Mouse (Mus musculus) ES-Bruce4 (cell line): ENCODE data around the gene Mterf4. TPM values are rescaled to one million over a fixed set of nuclear protein-coding genes. Genes with fewer than 3 reads are reported as not detected.
A peak's percentile ranks its signal among the peaks of the same experiment; 100 is the strongest.
"Not testable (repeated sequence)": the region's sequence is repeated elsewhere in the genome, so short reads cannot be mapped to it uniquely, and the experiment has no call there.

ENCODE experiments used
- H3K27ac ChIP-seq: 2 replicates; pipeline ENCODE4 v1.5.1; 2012; ENCODE audit warnings: low read length, inconsistent platforms; ENCODE audit not compliant: insufficient read depth
- H3K27me3 ChIP-seq: 2 replicates; pipeline ENCODE4 v1.6.1; 2012; ENCODE audit warnings: mild to moderate bottlenecking, low read length, inconsistent platforms; ENCODE audit not compliant: control insufficient read depth, poor library complexity, insufficient read depth, severe bottlenecking
- H3K36me3 ChIP-seq: 2 replicates; pipeline ENCODE4 v1.6.1; 2012; ENCODE audit warnings: inconsistent platforms, mild to moderate bottlenecking, low read length, moderate library complexity; ENCODE audit not compliant: control insufficient read depth, poor library complexity, insufficient read depth, severe bottlenecking
- H3K4me1 ChIP-seq: one replicate; pipeline ENCODE4 v1.8.1; 2011; ENCODE audit warnings: low read length; ENCODE audit not compliant: control insufficient read depth, insufficient read depth
- H3K4me3 ChIP-seq: 2 replicates; pipeline ENCODE4 v1.5.1; 2011; ENCODE audit warnings: low read depth, mild to moderate bottlenecking, low read length
- H3K9ac ChIP-seq: 2 replicates; pipeline ENCODE4 v1.6.1; 2012; ENCODE audit warnings: low read depth, mild to moderate bottlenecking, inconsistent platforms; ENCODE audit not compliant: poor library complexity, severe bottlenecking
- H3K9me3 ChIP-seq: replicated peaks from 2 replicates; pipeline ENCODE4 v1.6.1; 2012; ENCODE audit warnings: mild to moderate bottlenecking, low read length, inconsistent platforms; ENCODE audit not compliant: control insufficient read depth, poor library complexity, insufficient read depth, severe bottlenecking
- CTCF ChIP-seq: IDR thresholded peaks from one replicate; pipeline ENCODE4 v1.8.1; 2011; ENCODE audit warnings: low read depth, low read length
- EP300 ChIP-seq: IDR thresholded peaks from 2 replicates; pipeline ENCODE4 v1.6.1; 2011; ENCODE audit warnings: low read depth, low read length; ENCODE audit not compliant: insufficient read depth
- POLR2A ChIP-seq: IDR thresholded peaks from one replicate; pipeline ENCODE4 v1.8.1; 2011; ENCODE audit warnings: low read length; ENCODE audit not compliant: insufficient read depth
- polyA plus RNA-seq: library from polyadenylated mRNA; stranded (reverse); fragments of >200 nt; gene quantifications from 2 replicates; pipeline ENCODE4 v1.2.4, GENCODE M21; 2011; ENCODE audit warnings: low read depth; ENCODE audit not compliant: missing spikeins, insufficient read depth, insufficient read length

The Mterf4 gene
- polyA plus RNA-seq, 1 experiment: 25.7 TPM

DNA sequence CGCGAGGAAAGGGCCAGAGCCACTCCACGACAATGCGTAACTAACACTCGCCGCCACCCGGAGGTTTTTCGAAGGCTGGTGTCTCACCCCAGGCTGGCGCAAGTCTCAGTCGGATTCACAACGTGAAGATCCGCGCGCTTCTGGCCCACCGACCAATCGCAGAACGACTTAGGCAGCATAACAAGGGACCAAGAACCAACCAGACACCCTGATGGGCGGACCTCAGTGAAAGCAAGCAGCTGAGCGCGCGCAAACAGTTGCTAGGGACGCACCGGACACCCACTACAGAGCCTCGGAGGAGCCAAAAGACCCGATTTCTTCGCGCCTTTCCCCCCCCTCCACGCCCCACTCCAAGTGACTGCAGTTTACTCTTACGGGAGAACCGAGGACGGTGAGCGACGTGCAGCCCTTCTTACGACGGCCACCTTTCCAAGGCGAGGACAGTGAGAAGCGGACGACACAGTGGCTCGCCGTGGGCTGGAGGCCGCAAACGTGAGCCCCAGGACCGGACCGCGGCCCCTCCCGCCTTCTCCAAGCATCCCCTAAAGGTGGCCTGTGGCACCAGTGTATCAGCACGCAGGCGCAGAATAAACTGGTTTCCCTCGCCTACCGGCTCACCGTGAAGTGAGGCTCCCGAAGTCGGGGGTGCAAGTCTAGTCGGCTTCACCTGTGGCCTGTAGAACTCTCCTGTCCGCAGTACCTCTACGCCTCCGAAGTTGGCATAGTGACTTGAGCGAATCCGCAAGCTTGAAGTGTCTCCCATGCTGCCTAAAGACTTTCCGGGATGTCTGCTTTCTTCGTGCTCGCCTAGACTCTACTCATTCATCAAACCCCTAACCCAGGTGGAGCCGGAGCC, 37.2 kb upstream of the Mterf4 start, which contains the start of the genes Ppp1r7 and Pask:
TSS of gene Ppp1r7 (plus strand) at position 207 of the 856 bp plus-strand sequence.
TSS of gene Pask (minus strand) at position 835 of the 856 bp plus-strand sequence.
- H3K27me3 ChIP-seq: no peaks in the 10 kb centered on the region
- TF ChIP-seq CTCF (no peak), POLR2A (no peak), EP300 (no peak)
- H3K27ac ChIP-seq: no peak within 1 kb of the TSS
- no peaks in the 10 kb centered on the region; the same call in none of the 2 replicates for H3K36me3 ChIP-seq
- no peaks in the 10 kb centered on the region for H3K9me3 ChIP-seq
- peak within 1 kb of the TSS; percentile 91 for H3K4me3 ChIP-seq
- H3K9ac ChIP-seq: peak within 1 kb of the TSS; percentile 86
- no peaks in the 10 kb centered on the region for H3K4me1 ChIP-seq

DNA sequence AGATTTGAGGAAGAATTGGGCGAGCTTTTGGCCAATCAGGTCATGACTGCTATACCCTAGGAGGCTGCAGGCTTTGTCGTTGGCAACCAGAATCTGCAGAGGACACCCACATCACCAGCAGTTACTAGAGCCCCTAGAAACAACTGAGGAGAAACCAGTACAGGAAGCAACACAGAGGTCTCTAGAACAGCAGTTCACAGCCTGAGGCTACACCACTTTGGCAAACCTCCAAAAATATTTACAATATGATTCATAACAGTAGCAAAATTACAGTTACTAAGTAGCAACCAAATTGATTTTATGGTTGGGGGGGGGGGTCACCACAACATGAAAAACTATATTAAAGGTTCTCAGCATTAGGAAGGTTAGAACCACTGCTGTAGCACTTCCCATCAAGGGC, 28.9 kb upstream of the Mterf4 start:
- Histone ChIP-seq H3K36me3 (peaks cover 11% of the 10 kb centered on the region; the same call in 1 of the 2 replicates), H3K9ac (no peak overlapping the region)
- TF ChIP-seq CTCF (no peak), POLR2A (no peak), EP300 (no peak)

DNA sequence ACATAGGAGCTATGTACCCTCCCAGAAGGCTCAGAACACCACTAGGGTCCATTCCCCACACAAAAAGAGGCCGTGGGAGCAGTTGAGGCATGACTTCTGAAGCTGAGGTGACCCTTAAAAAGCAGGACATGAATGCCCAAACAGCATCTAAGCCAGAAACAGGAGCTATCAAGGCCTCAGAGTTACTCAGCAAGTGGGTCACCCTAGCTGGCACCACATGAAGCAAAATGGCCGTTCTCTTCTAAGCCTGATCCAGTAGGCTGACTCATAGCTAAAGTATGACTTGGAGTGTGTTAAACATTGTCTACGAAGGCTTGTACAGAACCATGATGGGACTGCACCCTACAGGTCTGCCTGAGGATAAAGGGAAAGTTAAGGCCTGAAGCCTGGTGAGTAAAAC, 20.7 kb upstream of the Mterf4 start:
- no peaks in the 10 kb centered on the region for H3K27me3 ChIP-seq
- H3K4me1 ChIP-seq: no peaks in the 10 kb centered on the region
- H3K4me3 ChIP-seq: no peak overlapping the region
- H3K36me3 ChIP-seq: peaks cover 28% of the 10 kb centered on the region
- no peak for TF ChIP-seq EP300
- no peak for TF ChIP-seq CTCF
- no peak for TF ChIP-seq POLR2A
- H3K27ac ChIP-seq: no peak overlapping the region
- H3K9me3 ChIP-seq: no peaks in the 10 kb centered on the region
- H3K9ac ChIP-seq: no peak overlapping the region

More for the DNA sequence above, 28.9 kb upstream of the Mterf4 start:
- no peaks in the 10 kb centered on the region for H3K9me3 ChIP-seq
- H3K27me3 ChIP-seq: no peaks in the 10 kb centered on the region
- H3K4me3 ChIP-seq: no peak overlapping the region
- no peak overlapping the region for H3K27ac ChIP-seq
- H3K4me1 ChIP-seq: no peaks in the 10 kb centered on the region

DNA sequence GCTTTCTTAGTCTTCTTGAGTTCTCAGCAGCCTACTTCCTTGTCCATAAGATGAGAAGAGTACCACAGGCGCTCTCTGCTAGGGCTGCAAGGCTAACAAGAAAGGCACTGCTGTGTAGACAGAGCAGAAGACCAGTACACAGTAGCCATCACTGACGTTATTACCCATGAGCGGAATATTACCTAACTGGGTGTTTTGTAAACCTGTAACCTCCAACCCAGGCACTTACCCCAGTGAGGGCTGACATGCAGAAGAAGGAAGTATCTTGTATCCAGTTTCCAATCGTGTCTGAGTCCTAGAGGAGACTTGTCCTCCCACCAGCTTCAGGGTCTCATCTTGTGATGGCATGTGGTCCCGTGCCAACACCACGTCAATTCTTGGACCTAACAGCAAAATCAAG, 18.3 kb upstream of the Mterf4 start:
- H3K9me3 ChIP-seq: no peaks in the 10 kb centered on the region
- TF ChIP-seq CTCF: no peak
- no peak for TF ChIP-seq POLR2A
- no peak for TF ChIP-seq EP300
- peaks cover 36% of the 10 kb centered on the region for H3K36me3 ChIP-seq
- H3K9ac ChIP-seq: no peak overlapping the region
- H3K4me3 ChIP-seq: no peak overlapping the region
- H3K4me1 ChIP-seq: no peaks in the 10 kb centered on the region
- no peak overlapping the region for H3K27ac ChIP-seq
- no peaks in the 10 kb centered on the region for H3K27me3 ChIP-seq

DNA sequence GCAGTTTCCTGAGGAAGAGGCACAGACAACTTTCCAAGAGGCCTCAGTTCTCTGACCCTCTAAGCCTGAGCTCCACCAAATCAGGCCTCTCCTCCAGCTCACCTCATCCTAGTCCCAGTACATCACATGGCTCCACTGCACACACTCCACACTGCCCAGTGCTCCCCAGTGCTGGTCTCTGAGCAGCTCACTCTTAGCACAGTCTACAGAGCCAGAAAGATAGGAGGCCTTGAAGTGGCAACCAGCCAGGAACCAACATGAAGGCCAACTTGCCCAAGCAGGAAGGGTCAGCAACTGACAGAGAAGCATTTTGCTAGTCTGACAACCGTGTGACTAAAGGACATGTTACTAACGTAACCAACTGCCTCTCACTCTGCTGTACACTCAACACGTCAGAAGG, 5.1 kb downstream of the Mterf4 start:
- Histone ChIP-seq H3K4me1 (no peaks in the 10 kb centered on the region), H3K27me3 (no peaks in the 10 kb centered on the region), H3K9me3 (no peaks in the 10 kb centered on the region), H3K9ac (no peak overlapping the region), H3K4me3 (no peak overlapping the region), H3K27ac (0 out of 2 replicates have a peak overlapping the region, but pooled peaks have one; percentile 31), H3K36me3 (peaks cover 24% of the 10 kb centered on the region)
- no peak for TF ChIP-seq POLR2A
- no peak for TF ChIP-seq CTCF
- TF ChIP-seq EP300: no peak

DNA sequence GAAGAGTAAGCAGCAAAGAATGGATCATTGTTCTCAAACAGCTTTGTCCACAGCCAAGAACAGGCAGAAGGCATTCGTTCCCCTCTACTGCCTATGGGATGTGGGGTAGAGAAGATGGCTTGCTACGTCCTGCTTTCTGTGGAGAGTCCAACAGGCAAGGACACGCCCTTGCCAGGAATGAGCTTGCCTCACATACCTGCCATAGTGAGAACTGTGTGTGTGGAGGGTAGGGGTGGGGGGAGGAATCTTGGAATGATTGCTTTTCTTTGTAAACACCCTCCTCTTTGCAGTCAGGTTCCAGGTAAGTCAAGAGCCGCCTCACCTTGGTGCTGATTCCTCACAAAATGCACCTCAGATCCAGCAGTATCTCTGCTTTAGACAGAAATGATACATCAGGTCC, 5.9 kb downstream of the Mterf4 start:
- H3K4me3 ChIP-seq: no peak overlapping the region
- H3K9me3 ChIP-seq: no peaks in the 10 kb centered on the region
- peaks cover 24% of the 10 kb centered on the region for H3K36me3 ChIP-seq
- TF ChIP-seq POLR2A: no peak
- 0 out of 2 replicates have a peak, but pooled peaks have one; percentile 13 for TF ChIP-seq EP300
- TF ChIP-seq CTCF: no peak
- H3K27ac ChIP-seq: 0 out of 2 replicates have a peak overlapping the region, but pooled peaks have one; percentile 31
- H3K4me1 ChIP-seq: no peaks in the 10 kb centered on the region
- no peak overlapping the region for H3K9ac ChIP-seq
- H3K27me3 ChIP-seq: no peaks in the 10 kb centered on the region

DNA sequence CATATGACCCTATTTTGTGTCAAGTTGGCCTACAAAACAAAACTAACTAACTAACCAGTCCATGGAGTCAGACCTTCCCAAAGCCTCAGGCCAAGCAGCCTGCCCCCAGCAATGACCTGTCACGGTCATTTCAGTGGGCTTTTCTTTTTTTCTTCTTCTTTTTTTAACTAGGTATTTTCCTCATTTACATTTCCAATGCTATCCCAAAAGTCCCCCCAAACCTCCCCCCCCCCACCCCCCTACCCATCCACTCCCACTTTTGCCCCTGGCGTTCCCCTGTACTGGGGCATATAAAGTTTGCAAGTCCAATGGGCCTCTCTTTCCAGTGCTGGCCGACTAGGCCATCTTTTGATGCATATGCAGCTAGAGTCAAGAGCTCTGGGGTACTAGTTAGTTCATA, 11.2 kb downstream of the Mterf4 start:
- not testable (repeated sequence) for H3K27me3 ChIP-seq, H3K27ac ChIP-seq, H3K4me1 ChIP-seq, H3K4me3 ChIP-seq, H3K36me3 ChIP-seq, H3K9ac ChIP-seq, H3K9me3 ChIP-seq
